Mouse (Mus musculus) erythroid progenitor cell, adult 5-6 weeks (primary cell): ENCODE measurements around the gene Gm37240. TPM values are rescaled to one million over a fixed set of nuclear protein-coding genes. Genes with fewer than 3 reads are reported as not detected.
"Not testable (repeated sequence)": the region's sequence is repeated elsewhere in the genome, so short reads cannot be mapped to it uniquely, and the experiment has no call there.

Experiments used
- ATAC-seq: replicated peaks from 2 replicates; pipeline ENCODE4 v1.8.0; 2016; ENCODE audit warnings: moderate number of reproducible peaks, mild to moderate bottlenecking, moderate TSS enrichment, inconsistent platforms; ENCODE audit not compliant: poor library complexity, low FRiP score, severe bottlenecking
- total RNA-seq, 2 experiments: library from RNA; stranded (forward) in 1 of 2; stranded (reverse) in 1 of 2; fragments of 150-400 nt in 1 of 2; fragments of 186-747, 209-891 nt in 1 of 2; gene quantifications; 2 replicates each; pipeline versions ENCODE4 v1.2.3 to v1.2.4; 2015 to 2017; ENCODE audit warnings: low replicate concordance in 2 of 2

Gene Gm37240
- total RNA-seq, 2 experiments from 2014 or later = not detected

DNA sequence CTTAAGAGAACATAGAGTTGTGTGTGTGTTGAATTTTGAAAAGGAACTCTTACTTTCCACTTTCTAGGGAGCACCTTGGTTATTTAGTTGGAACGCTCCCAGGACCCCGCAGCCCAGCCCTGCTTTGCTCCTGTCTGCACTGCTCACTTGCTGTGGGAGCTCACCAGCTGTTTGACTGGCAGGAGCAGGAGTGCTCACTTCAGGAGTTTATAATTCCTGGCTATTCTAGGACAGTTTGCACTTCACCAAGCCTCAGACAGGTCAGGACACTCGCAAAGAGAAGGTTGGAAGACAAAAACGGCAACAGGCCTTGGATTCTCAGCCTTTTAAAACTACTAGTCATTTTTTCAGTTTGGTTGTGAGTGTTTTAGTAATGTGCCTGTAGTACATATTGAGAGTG lies 962.1 kb downstream of the Gm37240 start:
- no peak for ATAC-seq

DNA sequence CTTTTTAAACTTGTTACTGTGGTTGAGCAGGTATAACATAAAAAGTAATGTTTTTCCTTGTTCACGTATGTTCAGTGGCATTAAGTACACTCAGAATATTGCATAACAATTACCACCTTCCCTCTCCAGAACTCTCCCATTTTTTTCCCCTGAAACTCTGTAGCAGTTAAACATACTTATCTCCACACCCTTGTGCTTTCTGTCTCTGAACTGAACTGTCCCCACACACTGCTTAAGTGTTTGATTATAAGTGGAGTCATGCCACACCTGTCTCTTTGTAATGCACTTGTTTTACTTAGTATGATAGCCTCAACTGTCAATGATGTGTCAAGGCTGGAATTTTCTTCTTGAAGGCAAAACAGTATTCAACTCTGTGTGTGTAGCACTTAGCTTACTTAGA lies 963.6 kb downstream of the Gm37240 start:
- no peak for ATAC-seq

DNA sequence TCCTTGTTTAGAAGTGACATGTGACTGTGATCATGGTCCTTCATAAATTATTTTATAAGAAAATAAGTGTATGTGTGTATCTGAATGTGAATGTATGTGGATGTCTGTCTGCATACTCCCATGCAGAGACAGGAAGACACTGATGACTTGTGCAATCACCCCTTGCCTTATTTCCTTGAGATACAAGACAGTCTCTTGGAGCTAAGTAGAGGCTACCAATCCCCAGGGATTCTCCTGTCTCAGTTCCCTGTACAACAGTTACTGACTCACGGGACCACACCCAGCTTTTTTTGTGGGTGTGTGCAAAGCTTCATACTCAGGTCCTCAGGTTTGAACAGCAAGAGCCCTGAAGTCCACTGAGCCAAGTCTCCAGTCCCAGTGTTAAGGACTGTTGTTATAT lies 964.1 kb downstream of the Gm37240 start:
- ATAC-seq = no peak

DNA sequence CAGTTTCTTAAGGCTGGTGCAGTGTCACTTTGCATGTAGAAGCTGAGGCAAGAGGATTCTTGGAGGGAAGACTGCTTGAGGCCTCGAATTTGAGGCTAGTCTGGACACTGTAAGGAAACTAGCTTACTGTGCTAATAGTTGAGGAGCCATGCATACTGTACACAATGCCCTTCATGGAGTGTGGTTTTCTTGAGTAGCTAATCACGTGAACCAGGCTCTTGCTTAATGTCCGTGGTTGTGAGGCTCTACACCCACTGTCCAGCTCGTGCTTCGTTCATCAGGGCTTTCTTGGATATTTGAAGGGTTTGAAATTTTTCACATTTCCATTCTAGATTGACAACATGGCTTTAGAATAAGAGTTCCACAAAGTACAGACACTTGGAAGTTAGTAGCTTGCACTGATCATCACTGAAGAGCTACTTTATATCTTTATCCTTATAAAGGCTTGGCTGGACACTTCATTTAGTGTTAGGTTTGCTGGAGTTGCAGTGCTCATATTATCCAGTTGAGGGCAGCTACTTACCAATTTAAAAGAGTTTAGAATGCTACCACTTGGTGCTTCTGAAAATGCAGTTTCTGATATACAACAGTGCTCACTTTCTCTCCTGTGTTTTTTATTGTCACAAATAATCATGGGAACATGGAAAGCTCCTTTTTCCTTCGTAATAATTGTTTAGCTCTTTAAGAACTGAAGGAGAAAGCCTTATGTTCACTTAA lies 965.5 kb downstream of the Gm37240 start:
- ATAC-seq = no peak

DNA sequence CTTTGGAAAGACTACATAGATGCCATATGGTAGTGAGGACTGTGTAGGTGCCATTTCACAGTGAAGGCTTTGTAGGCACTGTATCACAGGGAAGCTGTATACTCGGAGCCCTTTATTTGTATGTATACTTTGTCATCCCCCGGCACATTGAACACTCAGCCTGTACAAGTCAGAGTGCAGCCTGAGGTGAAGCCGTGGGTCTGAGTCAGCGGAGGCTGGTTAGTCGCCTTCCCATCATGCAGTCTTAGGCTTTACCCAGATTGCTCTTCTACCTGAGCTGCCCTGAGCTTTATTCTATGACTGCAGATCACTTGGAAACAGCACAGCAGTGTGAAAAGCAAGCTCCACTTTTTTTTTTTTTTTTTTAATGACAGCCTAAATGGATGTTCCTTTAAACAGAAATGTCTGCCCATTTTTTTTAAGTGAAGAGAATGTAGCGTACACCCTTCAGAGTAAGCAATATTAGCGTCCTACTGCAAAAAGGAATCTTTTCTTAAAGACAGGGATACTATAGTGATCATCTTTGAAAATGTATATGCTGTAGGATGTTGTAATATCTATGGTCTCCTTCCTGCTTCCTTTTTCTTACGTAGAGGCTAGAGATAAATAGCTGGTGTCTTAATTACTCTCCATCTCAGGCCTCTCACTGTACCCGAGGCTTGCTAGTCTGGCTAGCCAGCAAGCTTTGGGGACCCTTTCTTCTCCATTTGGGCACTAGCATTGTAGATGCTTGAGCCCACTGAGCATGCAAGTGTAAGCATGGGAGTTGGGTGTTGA lies 969.2 kb downstream of the Gm37240 start:
- ATAC-seq = no peak

DNA sequence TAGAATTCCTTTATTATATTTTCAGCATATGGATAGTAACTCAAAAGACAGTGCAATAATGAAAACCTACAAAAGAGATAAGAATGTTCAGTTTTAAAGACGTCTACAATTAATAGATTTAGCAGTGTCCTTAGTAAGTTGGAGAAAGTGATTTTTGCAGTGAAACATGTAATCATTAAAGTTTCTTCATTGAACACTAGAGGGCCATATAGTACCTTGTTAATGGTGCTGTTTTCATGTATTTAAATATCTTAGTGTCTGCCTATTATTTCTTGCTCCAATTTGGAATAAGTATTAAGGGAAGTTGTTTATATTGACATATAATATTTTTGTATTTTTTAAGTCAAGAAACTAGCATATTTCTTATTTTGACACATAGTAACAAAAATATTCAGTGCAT lies 973.0 kb downstream of the Gm37240 start:
- ATAC-seq = no peak

DNA sequence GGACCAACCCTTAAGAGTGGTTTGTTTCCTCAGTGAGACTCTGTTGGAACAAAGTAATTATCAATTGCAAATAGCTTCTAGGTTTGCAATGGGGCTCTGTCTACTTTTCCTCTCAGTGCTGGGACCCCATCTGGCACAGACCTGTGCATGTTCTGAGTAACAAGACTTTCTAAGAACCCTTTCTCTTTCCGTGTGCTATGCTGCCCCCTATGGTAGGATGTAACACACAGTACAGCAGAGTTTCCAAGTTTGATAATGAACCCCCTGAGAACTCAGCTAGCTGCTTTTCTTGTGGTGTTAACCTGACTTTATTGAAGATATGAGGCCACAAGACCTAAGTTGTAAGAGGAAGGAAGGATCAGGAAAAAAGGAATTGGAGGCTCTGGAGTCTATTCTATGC lies 980.8 kb downstream of the Gm37240 start:
- ATAC-seq = no peak

DNA sequence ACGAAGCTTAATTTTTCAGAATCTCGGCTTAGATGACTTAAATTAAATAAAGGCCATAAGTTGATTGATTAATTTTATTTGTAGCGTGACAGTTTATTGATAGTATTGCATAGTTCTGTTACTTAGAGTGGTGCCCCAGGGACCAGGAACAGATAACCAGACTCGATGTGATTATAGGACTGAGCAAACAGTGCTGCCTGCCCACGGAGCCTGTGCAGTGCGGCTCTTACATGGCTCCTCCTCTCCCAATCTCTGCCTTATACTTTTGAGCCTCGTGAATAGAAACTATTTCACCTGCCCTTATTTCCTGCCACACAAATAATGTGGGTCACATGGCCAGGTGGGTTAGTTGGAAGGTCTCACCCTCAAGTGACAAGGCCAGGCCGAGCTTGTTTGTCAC lies 989.4 kb downstream of the Gm37240 start:
- no peak for ATAC-seq

DNA sequence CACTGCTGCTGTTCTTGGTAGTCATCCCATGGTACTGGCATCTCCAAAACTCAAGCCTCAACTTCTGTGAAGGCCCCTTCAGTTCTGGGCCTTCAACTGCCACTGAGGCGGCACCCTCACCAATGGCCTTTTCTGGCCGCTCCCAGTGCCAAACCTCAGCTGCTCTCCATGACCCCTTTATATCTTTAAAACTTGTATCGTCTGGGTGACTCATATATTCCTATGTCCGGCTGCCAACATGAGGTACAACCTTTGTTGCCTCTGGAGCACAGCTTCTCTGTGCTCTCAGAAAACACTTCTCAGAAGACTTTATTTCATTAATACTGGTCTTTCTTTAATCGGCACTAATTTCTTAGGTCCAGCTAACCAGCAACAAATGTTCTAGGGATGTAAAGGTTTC lies 996.3 kb downstream of the Gm37240 start:
- no peak for ATAC-seq

DNA sequence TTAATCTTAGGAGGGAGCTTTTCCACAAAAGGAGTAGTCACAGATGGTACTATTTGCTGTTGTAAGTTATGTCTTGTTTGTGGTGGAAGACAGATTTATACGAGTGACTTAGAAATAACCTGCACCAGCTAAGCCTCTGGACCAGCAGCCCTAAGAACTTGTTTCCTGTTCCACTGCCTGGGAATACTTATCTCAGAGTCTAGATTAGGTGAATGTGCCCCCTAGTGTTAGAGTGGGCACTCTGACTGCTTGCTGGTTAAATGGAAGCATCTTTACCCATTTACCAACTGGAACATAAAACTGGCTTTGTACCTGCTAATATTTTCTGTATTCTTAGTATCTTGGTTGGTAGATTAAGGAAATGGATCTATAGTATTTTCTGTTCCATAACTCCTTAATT lies 997.7 kb downstream of the Gm37240 start:
- ATAC-seq = no peak

DNA sequence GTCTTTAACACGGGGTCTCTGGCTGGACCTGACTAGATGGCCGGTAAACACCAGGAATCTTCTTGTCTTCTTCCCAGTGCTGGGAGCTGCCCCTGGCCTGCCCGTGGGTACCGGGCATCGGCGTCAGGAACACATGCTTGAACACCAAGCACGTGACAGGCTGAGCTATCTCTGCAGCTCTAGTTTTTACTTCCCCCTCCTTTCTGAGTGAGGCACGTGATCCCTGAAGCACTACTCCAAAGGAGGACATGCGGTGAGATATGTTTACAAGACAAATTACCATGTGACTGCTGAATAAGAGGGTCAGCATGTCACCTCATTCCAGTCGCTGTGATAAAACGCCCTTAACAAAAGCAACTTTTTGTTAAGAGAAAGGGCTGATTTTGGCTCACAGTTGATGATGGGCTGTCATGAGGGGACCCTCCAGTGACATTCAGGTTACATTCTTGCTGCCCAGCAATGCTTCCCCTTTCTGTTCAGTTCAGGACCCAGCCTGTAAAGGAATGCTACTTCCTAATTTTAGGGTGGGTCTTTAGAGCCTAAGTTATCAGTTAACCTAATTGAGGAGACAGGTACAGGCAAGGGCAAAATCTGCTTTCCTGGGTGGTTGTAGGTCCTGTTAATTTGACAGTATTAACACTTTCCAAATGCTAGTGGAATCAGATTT lies 1003.4 kb downstream of the Gm37240 start:
- ATAC-seq = no peak

DNA sequence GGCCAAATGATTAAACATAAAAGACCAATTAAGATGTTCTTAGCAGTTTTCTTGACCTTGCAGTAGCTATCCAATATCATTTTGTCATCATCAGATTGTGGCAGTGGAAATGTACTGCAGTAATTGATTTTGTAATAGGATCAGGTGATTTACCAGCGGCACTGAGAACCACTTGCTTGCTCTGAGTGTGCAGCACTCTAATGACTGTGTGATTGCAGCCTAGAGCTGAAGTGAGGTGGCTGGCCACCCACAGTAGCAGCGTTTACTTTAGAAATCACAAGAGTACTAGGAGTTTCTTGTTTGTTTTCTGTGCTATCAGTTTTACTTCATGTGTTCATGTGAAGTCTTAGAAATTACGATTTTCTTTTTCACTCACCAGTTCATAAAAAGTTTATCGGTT lies 1011.1 kb downstream of the Gm37240 start:
- no peak for ATAC-seq

DNA sequence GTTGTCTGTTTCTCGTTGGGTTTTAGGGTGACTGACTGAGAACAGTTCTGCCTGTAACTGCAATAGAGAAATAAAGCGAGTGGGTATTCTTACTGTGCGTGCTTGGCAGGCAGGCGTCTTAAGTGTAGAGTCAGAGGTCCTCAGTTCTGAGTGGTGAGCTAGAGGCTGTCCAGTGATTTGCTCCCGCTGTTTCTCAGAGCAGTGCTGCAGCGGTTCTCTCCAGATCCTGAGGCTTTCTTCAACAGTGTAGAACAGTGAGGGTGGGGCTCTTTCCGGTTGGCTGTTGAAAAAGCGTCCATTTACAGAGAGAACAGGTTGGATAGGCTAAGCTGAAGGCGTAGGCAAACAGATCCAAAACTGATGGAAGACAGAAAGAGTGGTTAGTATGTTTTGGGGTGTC lies 1012.0 kb downstream of the Gm37240 start:
- ATAC-seq = no peak

DNA sequence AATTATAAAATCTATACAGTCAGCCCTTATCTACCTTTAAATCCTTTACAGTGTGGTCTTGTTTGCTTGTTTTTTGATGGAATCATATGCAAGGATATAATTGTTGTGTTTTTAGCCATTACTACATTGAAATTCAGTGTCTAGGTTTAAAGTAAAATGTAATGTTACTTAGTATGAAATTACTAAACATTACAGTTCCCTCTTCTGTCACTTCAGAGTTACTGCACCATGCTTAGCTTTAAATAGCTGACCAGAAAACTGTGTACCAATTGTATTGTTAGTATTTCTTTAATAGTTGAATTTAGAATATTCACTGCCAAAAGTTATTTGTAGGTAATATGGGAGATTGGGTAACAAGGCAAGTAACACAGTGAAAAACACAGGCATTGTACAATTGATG lies 1017.2 kb downstream of the Gm37240 start:
- no peak for ATAC-seq

DNA sequence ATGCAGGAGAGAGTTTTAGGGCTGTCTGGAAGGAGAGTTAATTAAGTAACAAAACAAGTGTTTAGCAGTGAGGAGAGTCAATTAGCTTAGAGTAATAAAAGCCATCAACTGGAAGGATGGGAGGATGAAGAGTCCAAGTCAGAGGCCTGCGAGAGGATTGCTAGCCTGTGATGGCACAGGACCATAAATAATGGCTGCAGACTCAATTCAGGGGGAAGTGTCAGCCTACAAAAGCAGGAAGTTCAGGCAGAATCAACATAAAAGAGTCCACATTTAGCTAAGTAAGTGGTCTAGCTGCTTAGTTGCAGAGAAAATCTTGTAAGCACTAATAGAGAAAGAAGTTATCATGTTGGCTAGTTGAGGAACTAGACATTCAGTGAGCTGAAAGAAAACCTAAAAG lies 1019.3 kb downstream of the Gm37240 start:
- no peak for ATAC-seq

DNA sequence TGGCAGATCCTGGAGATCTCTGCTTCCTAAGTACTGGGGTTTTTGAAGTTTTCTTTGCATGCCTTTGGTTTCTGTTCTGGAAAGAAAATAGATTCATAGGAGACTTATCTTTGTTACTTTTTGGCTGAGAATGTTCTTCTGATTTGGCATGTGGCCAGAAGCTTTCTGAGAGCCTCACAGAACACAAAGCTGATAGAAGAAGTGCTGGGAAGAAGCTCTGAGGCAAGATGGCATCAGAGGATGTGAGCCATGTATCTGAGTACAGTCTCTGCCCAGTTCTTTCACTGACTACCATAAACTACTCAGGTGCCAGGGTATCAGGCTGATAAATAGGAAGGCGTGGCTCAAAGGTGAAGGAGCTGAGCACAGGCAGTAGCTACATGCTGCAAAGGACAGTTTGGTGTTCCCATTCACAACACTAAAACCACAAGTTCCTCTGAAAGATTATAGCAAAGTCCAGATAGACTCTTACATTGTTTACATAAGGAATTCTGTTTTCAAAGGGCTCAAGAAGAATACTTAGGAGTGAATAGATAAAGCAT lies 1019.8 kb downstream of the Gm37240 start:
- no peak for ATAC-seq

DNA sequence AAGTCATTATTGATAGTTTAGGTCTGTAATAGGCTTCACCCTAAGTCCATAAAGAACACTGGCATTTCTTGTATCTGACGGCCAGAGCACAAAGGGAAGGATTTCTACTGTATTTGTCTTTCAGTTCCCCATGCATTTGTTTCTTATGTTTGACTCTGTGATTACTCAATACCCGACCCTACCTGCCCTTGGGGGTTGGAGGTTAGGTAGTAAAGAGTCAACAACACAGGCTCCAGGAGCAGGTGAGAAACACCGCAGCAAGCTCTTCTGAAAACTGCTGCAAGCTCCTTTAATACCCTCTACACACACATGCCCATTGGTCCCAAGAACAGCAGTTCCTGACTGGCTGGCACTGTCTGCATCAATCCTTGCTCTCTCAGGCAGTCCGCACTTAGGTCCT lies 1020.5 kb downstream of the Gm37240 start:
- no peak for ATAC-seq

DNA sequence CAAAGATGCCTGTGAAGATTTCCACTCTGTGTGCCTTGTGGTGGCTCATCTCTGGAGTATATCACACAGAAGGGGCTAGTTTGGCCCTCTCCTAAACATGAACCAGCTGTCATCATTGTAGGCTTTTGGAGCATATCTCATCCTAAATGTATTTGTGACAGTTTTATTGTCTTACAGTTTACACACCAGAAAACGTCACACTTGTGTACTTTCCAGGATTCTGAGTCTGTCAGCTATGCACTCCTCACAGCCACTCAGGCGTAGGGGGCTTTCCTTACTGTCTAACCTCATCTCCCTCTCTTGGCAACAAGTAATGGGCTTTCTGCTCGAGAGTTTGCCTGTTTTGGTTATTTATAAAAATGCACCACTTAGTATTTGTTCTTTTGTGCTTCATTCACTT lies 1021.6 kb downstream of the Gm37240 start:
- no peak for ATAC-seq

DNA sequence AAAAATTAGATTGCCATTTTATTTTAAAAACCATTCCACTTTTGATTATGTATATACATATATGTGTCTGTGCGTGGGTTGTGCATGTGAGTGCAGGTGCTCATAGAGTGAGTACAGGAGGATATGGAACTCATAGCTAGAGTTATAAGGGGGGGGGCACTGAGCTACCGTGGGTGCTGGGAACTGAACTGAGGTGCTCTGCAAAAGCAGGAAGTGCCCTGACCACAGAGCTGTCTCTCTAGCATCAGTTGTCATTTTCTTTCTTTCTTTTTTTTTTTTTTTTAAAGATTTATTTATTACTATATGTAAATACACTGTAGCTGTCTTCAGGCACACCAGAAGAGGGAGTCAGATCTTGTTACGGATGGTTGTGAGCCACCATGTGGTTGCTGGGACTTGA lies 1025.5 kb downstream of the Gm37240 start:
- not testable (repeated sequence) for ATAC-seq

DNA sequence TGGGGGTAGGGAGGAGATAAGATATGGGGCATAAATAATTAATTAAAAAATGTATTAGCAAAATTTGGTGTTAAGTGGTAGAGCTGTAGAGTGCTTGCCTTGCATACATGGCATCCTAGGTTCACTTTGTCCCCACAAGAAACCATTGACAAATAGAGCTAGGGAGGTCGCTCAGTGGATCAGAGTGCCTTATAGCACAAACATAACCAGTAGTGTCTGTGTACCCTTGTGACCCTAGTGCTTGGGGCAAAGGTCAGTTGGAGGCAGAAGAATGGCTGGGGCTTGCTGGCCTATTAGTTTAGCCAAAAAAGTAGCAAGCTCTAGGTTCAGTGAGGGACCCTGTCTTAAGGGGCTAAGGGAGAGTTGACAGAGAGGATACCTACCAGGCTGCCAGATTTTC lies 1026.6 kb downstream of the Gm37240 start:
- no peak for ATAC-seq

DNA sequence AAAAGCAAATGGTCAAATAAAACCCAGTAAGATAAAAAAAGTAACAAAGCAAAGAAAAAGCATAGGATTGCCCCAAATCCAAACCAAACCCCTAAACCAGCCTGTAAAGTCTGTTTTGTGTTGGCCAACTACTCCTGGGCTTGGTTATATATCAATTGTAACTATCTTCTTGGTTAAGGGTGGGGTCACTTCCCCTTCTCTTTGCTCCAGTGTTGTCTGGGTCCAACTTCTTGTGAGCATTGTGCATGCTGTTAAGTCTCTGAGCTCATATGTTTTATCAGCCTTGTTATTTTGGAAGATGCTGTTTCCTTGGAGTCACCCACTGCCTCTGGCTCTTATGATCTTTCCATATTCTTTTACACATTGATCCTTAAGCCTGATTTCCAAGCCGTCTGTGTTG lies 1032.9 kb downstream of the Gm37240 start:
- ATAC-seq = no peak
